Mouse (Mus musculus) ES-Bruce4 (cell line): Measurements from ENCODE around the gene Slc34a3. TPM values are rescaled to one million over a fixed set of nuclear protein-coding genes. Genes with fewer than 3 reads are reported as not detected.

Source experiments
- H3K27ac ChIP-seq: 2 replicates; pipeline ENCODE4 v1.5.1; 2012; ENCODE audit warnings: low read length, inconsistent platforms; ENCODE audit not compliant: insufficient read depth
- H3K27me3 ChIP-seq: 2 replicates; pipeline ENCODE4 v1.6.1; 2012; ENCODE audit warnings: mild to moderate bottlenecking, low read length, inconsistent platforms; ENCODE audit not compliant: control insufficient read depth, poor library complexity, insufficient read depth, severe bottlenecking
- H3K36me3 ChIP-seq: 2 replicates; pipeline ENCODE4 v1.6.1; 2012; ENCODE audit warnings: inconsistent platforms, mild to moderate bottlenecking, low read length, moderate library complexity; ENCODE audit not compliant: control insufficient read depth, poor library complexity, insufficient read depth, severe bottlenecking
- H3K4me1 ChIP-seq: one replicate; pipeline ENCODE4 v1.8.1; 2011; ENCODE audit warnings: low read length; ENCODE audit not compliant: control insufficient read depth, insufficient read depth
- H3K4me3 ChIP-seq: 2 replicates; pipeline ENCODE4 v1.5.1; 2011; ENCODE audit warnings: low read depth, mild to moderate bottlenecking, low read length
- H3K9ac ChIP-seq: 2 replicates; pipeline ENCODE4 v1.6.1; 2012; ENCODE audit warnings: low read depth, mild to moderate bottlenecking, inconsistent platforms; ENCODE audit not compliant: poor library complexity, severe bottlenecking
- H3K9me3 ChIP-seq: replicated peaks from 2 replicates; pipeline ENCODE4 v1.6.1; 2012; ENCODE audit warnings: mild to moderate bottlenecking, low read length, inconsistent platforms; ENCODE audit not compliant: control insufficient read depth, poor library complexity, insufficient read depth, severe bottlenecking
- CTCF ChIP-seq: IDR thresholded peaks from one replicate; pipeline ENCODE4 v1.8.1; 2011; ENCODE audit warnings: low read depth, low read length
- EP300 ChIP-seq: IDR thresholded peaks from 2 replicates; pipeline ENCODE4 v1.6.1; 2011; ENCODE audit warnings: low read depth, low read length; ENCODE audit not compliant: insufficient read depth
- POLR2A ChIP-seq: IDR thresholded peaks from one replicate; pipeline ENCODE4 v1.8.1; 2011; ENCODE audit warnings: low read length; ENCODE audit not compliant: insufficient read depth
- polyA plus RNA-seq: library from polyadenylated mRNA; stranded (reverse); fragments of >200 nt; gene quantifications from 2 replicates; pipeline ENCODE4 v1.2.4, GENCODE M21; 2011; ENCODE audit warnings: low read depth; ENCODE audit not compliant: missing spikeins, insufficient read depth, insufficient read length

Gene Slc34a3
- polyA plus RNA-seq, 1 experiment, result 1.0 TPM

GRCm38 (mm10) chr2:25217666-25218065 is 16.5 kb downstream of the Slc34a3 start:
- Histone ChIP-seq H3K27me3 (no peaks in the 10 kb centered on the region), H3K36me3 (peaks cover 6% of the 10 kb centered on the region; the same call in 1 of the 2 replicates), H3K4me1 (no peaks in the 10 kb centered on the region), H3K9me3 (no peaks in the 10 kb centered on the region), H3K4me3 (no peak overlapping the region), H3K9ac (no peak overlapping the region), H3K27ac (no peak overlapping the region)
- no peak for TF ChIP-seq POLR2A
- no peak for TF ChIP-seq EP300
- no peak for TF ChIP-seq CTCF

GRCm38 (mm10) chr2:25214444-25214843 is 19.7 kb downstream of the Slc34a3 start, which contains the start of gene Stpg3:
Stpg3 (minus strand) TSS chr2:25214637.
- no peak for TF ChIP-seq POLR2A
- no peak for TF ChIP-seq CTCF
- no peak for TF ChIP-seq EP300
- no peaks in the 10 kb centered on the region for H3K4me1 ChIP-seq
- peak within 1 kb of the TSS; percentile 46 for H3K9ac ChIP-seq
- no peaks in the 10 kb centered on the region for H3K36me3 ChIP-seq
- H3K27ac ChIP-seq, result no peak within 1 kb of the TSS
- peak within 1 kb of the TSS; percentile 73 for H3K4me3 ChIP-seq
- no peaks in the 10 kb centered on the region for H3K27me3 ChIP-seq
- H3K9me3 ChIP-seq, result no peaks in the 10 kb centered on the region

- Histone ChIP-seq H3K9ac (peak overlapping the region; percentile 46), H3K27me3 (no peaks in the 10 kb centered on the region), H3K36me3 (no peaks in the 10 kb centered on the region), H3K4me3 (peak overlapping the region; percentile 73), H3K9me3 (no peaks in the 10 kb centered on the region), H3K27ac (no peak overlapping the region), H3K4me1 (no peaks in the 10 kb centered on the region)
- TF ChIP-seq CTCF, result no peak
- TF ChIP-seq POLR2A, result peak; percentile 53
- TF ChIP-seq EP300, result no peak
Measured at GRCm38 (mm10) chr2:25213266-25213865, 20.8 kb downstream of the Slc34a3 start.

- H3K9me3 ChIP-seq, result no peaks in the 10 kb centered on the region
- no peaks in the 10 kb centered on the region for H3K27me3 ChIP-seq
- no peaks in the 10 kb centered on the region for H3K4me1 ChIP-seq
- H3K4me3 ChIP-seq, result peak within 1 kb of the TSS; percentile 89
- no peaks in the 10 kb centered on the region for H3K36me3 ChIP-seq
- H3K27ac ChIP-seq, result no peak within 1 kb of the TSS
- TF ChIP-seq POLR2A, result peak; percentile 43
- no peak for TF ChIP-seq EP300
- no peak for TF ChIP-seq CTCF
- peak within 1 kb of the TSS; percentile 70 for H3K9ac ChIP-seq
Measured at GRCm38 (mm10) chr2:25211121-25211670, 23.0 kb downstream of the Slc34a3 start, which contains the start of gene Nelfb. Nelfb (minus strand) TSS chr2:25211489.

GRCm38 (mm10) chr2:25210686-25211085 is 23.5 kb downstream of the Slc34a3 start:
- no peaks in the 10 kb centered on the region for H3K27me3 ChIP-seq
- H3K4me3 ChIP-seq, result peak overlapping the region; percentile 89
- H3K36me3 ChIP-seq, result no peaks in the 10 kb centered on the region
- H3K27ac ChIP-seq, result no peak overlapping the region
- H3K4me1 ChIP-seq, result no peaks in the 10 kb centered on the region
- H3K9me3 ChIP-seq, result no peaks in the 10 kb centered on the region
- peak overlapping the region; percentile 70 for H3K9ac ChIP-seq
- TF ChIP-seq POLR2A, result no peak
- no peak for TF ChIP-seq CTCF
- no peak for TF ChIP-seq EP300

GRCm38 (mm10) chr2:25207593-25207992 is 26.6 kb downstream of the Slc34a3 start:
- no peak for TF ChIP-seq POLR2A
- TF ChIP-seq EP300, result no peak
- no peaks in the 10 kb centered on the region for H3K9me3 ChIP-seq
- H3K4me1 ChIP-seq, result no peaks in the 10 kb centered on the region
- no peak overlapping the region for H3K4me3 ChIP-seq
- no peak overlapping the region for H3K9ac ChIP-seq
- no peak overlapping the region for H3K27ac ChIP-seq
- H3K36me3 ChIP-seq, result peaks cover 15% of the 10 kb centered on the region
- H3K27me3 ChIP-seq, result no peaks in the 10 kb centered on the region
